Mouse (Mus musculus) ES-Bruce4 (cell line): ENCODE results near the gene Pde4d. TPM values are rescaled to one million over a fixed set of nuclear protein-coding genes. Genes with fewer than 3 reads are reported as not detected.
A peak's percentile ranks its signal among the peaks of the same experiment; 100 is the strongest.

Experiments
- H3K27ac ChIP-seq: 2 replicates; pipeline ENCODE4 v1.5.1; 2012; ENCODE audit warnings: low read length, inconsistent platforms; ENCODE audit not compliant: insufficient read depth
- H3K27me3 ChIP-seq: 2 replicates; pipeline ENCODE4 v1.6.1; 2012; ENCODE audit warnings: mild to moderate bottlenecking, low read length, inconsistent platforms; ENCODE audit not compliant: control insufficient read depth, poor library complexity, insufficient read depth, severe bottlenecking
- H3K36me3 ChIP-seq: 2 replicates; pipeline ENCODE4 v1.6.1; 2012; ENCODE audit warnings: inconsistent platforms, mild to moderate bottlenecking, low read length, moderate library complexity; ENCODE audit not compliant: control insufficient read depth, poor library complexity, insufficient read depth, severe bottlenecking
- H3K4me1 ChIP-seq: one replicate; pipeline ENCODE4 v1.8.1; 2011; ENCODE audit warnings: low read length; ENCODE audit not compliant: control insufficient read depth, insufficient read depth
- H3K4me3 ChIP-seq: 2 replicates; pipeline ENCODE4 v1.5.1; 2011; ENCODE audit warnings: low read depth, mild to moderate bottlenecking, low read length
- H3K9ac ChIP-seq: 2 replicates; pipeline ENCODE4 v1.6.1; 2012; ENCODE audit warnings: low read depth, mild to moderate bottlenecking, inconsistent platforms; ENCODE audit not compliant: poor library complexity, severe bottlenecking
- H3K9me3 ChIP-seq: replicated peaks from 2 replicates; pipeline ENCODE4 v1.6.1; 2012; ENCODE audit warnings: mild to moderate bottlenecking, low read length, inconsistent platforms; ENCODE audit not compliant: control insufficient read depth, poor library complexity, insufficient read depth, severe bottlenecking
- CTCF ChIP-seq: IDR thresholded peaks from one replicate; pipeline ENCODE4 v1.8.1; 2011; ENCODE audit warnings: low read depth, low read length
- EP300 ChIP-seq: IDR thresholded peaks from 2 replicates; pipeline ENCODE4 v1.6.1; 2011; ENCODE audit warnings: low read depth, low read length; ENCODE audit not compliant: insufficient read depth
- POLR2A ChIP-seq: IDR thresholded peaks from one replicate; pipeline ENCODE4 v1.8.1; 2011; ENCODE audit warnings: low read length; ENCODE audit not compliant: insufficient read depth
- polyA plus RNA-seq: library from polyadenylated mRNA; stranded (reverse); fragments of >200 nt; gene quantifications from 2 replicates; pipeline ENCODE4 v1.2.4, GENCODE M21; 2011; ENCODE audit warnings: low read depth; ENCODE audit not compliant: missing spikeins, insufficient read depth, insufficient read length

Pde4d gene
- polyA plus RNA-seq, 1 experiment, result 5.0 TPM

GRCm38 (mm10) chr13:109628606-109629005, 1178.9 kb downstream of the Pde4d start:
- no peaks in the 10 kb centered on the region for H3K9me3 ChIP-seq
- peaks cover 3% of the 10 kb centered on the region for H3K4me1 ChIP-seq
- H3K36me3 ChIP-seq, result no peaks in the 10 kb centered on the region
- peak overlapping the region; percentile 69 for H3K27ac ChIP-seq
- H3K9ac ChIP-seq, result peak overlapping the region; percentile 45; the same call in 1 of the 2 replicates
- 0 out of 2 replicates have a peak overlapping the region, but pooled peaks have one; percentile 29 for H3K4me3 ChIP-seq
- H3K27me3 ChIP-seq, result no peaks in the 10 kb centered on the region
- TF ChIP-seq POLR2A, result no peak
- TF ChIP-seq EP300, result no peak

GRCm38 (mm10) chr13:109629216-109629615, 1179.5 kb downstream of the Pde4d start:
- peaks cover 3% of the 10 kb centered on the region for H3K4me1 ChIP-seq
- H3K9me3 ChIP-seq, result no peaks in the 10 kb centered on the region
- peak overlapping the region; percentile 45; the same call in 1 of the 2 replicates for H3K9ac ChIP-seq
- peak overlapping the region; percentile 69 for H3K27ac ChIP-seq
- no peaks in the 10 kb centered on the region for H3K27me3 ChIP-seq
- H3K4me3 ChIP-seq, result no peak overlapping the region
- TF ChIP-seq EP300 (no peak), POLR2A (no peak), CTCF (no peak)
- H3K36me3 ChIP-seq, result no peaks in the 10 kb centered on the region

GRCm38 (mm10) chr13:109631399-109632026, 1181.8 kb downstream of the Pde4d start:
- no peaks in the 10 kb centered on the region for H3K4me1 ChIP-seq
- no peak overlapping the region for H3K9ac ChIP-seq
- no peaks in the 10 kb centered on the region for H3K36me3 ChIP-seq
- no peaks in the 10 kb centered on the region for H3K9me3 ChIP-seq
- no peak overlapping the region for H3K4me3 ChIP-seq
- TF ChIP-seq CTCF, result no peak
- no peak for TF ChIP-seq POLR2A
- no peak for TF ChIP-seq EP300
- H3K27me3 ChIP-seq, result no peaks in the 10 kb centered on the region
- peak overlapping the region; percentile 94 for H3K27ac ChIP-seq

GRCm38 (mm10) chr13:109632387-109633036, 1182.8 kb downstream of the Pde4d start:
- H3K4me1 ChIP-seq, result no peaks in the 10 kb centered on the region
- H3K9me3 ChIP-seq, result no peaks in the 10 kb centered on the region
- H3K9ac ChIP-seq, result peak overlapping the region; percentile 9; the same call in 1 of the 2 replicates
- H3K36me3 ChIP-seq, result no peaks in the 10 kb centered on the region
- H3K4me3 ChIP-seq, result peak overlapping the region; percentile 2; the same call in 1 of the 2 replicates
- TF ChIP-seq EP300 (peak; percentile 95), CTCF (no peak)
- H3K27me3 ChIP-seq, result no peaks in the 10 kb centered on the region
- H3K27ac ChIP-seq, result peak overlapping the region; percentile 87

GRCm38 (mm10) chr13:109633037-109633418, 1183.3 kb downstream of the Pde4d start:
- Histone ChIP-seq H3K36me3 (no peaks in the 10 kb centered on the region), H3K9ac (peak overlapping the region; percentile 9; the same call in 1 of the 2 replicates), H3K9me3 (no peaks in the 10 kb centered on the region), H3K27ac (peak overlapping the region; percentile 87), H3K4me1 (no peaks in the 10 kb centered on the region), H3K4me3 (no peak overlapping the region), H3K27me3 (no peaks in the 10 kb centered on the region)
- no peak for TF ChIP-seq POLR2A
- TF ChIP-seq CTCF, result no peak
- TF ChIP-seq EP300, result peak; percentile 85

- Histone ChIP-seq H3K36me3 (no peaks in the 10 kb centered on the region), H3K9me3 (no peaks in the 10 kb centered on the region), H3K9ac (no peak overlapping the region), H3K27me3 (no peaks in the 10 kb centered on the region), H3K4me1 (no peaks in the 10 kb centered on the region), H3K27ac (no peak overlapping the region), H3K4me3 (no peak overlapping the region)
- TF ChIP-seq CTCF, result no peak
- TF ChIP-seq EP300, result no peak
- no peak for TF ChIP-seq POLR2A
Measured at GRCm38 (mm10) chr13:109635901-109636520, 1186.3 kb downstream of the Pde4d start.
